Mouse (Mus musculus) cerebellum, adult 11 months (tissue): ENCODE measurements around the gene Cox11.

Experiments
- DNase-seq: peaks from one replicate; pipeline ENCODE4 v3.0.0; 2022

The Cox11 gene

DNA sequence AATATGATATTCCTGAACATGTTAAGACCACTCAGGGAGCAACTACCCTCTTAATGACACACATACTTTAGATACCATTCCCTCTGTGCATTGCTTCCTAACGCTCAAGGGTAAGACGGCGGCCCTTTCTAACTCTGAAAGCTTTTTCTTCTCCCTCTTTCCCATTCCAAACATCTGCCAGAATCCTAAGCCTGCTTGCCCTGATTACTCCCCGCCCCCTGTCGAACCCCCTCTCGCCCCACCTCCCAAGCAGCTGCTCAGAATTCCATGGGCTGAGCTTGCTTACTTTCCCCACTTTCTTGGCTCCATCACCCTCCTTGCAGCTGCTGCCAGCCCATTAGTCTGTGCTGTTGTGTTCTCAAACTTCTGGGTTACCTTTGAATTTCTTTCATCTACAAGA, 27.2 kb downstream of the Cox11 start:
- no peak for DNase-seq

DNA sequence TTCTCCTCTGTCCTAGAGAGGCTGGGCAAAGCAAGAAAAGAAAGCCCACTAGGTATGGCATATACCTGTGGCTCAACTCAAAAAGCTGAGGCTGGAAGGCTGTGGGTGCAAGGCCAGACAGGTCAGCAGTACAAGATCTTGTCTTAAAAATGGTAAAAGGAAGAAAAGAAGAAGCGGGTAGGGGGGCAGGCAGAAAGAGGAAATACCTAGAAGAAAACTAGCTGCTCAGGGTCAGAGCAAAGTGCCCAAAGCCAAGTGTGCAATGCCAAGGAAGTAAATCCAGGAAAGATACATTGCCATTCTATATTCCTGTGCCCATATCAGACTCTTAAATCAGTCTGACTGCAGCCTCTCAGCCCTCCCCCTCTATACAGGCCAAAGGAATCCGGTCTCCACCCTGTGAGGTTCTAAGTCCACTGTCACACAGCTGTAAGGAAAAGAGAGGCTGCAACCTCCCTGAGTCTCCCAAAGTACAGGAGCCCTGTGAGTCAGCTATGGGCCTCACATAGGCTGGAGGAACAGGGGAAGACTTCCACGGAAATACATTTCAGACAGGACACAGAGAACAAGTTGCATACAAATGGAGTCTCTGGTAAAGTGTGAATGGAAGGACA, 28.3 kb downstream of the Cox11 start:
- DNase-seq: no peak

DNA sequence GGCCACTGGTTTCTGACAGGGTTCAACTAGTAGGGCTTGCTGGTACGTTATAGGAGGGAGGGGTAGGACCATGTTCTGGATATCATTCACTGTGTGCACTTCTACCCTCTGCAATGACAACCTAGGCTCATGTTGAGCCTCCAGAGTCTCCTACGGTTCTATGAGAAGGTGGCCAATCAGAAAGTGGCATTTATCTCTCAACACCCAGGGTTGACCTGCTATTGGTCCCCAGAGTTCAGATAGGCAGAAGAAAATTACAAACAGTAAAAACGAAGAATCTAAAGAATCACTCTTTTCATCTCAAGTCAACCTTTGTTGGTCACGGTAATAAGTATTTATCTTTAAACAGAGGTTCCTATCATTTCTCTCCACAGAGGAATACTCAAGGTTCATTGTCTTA, 28.9 kb downstream of the Cox11 start:
- DNase-seq: no peak

DNA sequence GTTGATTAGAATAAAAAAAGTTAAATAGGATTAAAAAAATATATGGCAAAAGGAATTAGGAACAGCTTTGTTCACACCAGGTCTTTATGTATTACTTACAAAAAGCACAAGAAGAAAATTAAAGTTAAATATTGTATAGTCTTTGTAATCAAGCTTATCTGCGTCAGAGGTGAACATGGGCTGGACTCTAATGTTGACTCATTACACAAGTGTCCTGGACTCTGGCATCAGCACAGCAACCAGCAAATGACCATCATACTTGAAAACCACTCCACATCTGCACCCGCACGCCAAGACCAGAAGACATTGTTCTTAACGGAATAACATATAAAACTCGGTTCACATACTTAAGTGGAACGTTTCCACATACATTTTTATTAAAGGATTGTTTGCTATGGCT, 29.4 kb downstream of the Cox11 start:
- no peak for DNase-seq

DNA sequence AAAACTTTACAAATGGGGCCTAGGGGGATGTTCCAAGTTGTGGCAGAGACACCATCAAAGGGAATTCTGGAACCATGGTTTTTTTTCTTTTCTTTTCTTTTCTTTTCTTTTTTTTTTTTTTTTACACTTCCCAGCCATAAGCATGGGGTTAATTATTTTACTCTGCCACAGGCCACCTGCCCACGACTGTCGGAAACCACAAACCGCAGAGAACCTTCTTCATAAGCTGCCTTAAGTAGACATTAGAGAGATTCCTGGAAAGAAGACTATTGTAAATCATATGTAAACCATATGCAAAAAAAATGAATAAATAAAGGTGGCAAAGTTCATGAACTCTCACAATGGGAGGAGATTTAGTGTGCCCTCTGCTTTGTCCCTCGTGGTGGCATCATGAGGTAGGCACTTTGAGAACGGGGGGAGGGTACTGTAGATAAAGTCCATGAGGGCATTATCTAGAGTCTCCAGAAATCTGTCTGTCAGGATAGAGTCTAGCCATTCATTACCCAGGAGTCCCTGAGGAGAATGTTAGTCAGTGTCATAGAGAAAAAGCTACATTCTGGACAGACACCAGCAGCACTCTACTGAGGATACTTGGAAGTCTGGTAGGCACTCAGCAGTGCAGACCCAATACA, 37.6 kb downstream of the Cox11 start:
- DNase-seq: no peak

DNA sequence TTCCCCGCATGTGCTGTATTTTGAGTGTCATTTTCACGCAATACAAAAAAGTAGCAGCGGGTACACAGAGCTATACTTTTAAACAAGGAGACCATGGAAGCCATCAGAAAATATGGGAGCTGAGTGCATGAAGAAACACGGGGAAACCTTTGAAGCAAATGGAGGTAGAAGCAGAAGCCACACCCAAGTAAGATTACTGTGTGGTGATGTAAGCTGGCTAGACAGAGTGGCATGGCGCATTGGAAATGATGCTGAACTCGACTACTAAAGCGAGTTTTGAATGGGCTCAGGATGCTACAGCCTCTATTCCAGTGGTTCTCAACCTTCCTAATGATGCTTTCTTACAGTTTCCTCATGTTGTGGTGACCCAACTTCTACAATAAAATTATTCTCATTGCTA, 39.1 kb downstream of the Cox11 start:
- no peak for DNase-seq

DNA sequence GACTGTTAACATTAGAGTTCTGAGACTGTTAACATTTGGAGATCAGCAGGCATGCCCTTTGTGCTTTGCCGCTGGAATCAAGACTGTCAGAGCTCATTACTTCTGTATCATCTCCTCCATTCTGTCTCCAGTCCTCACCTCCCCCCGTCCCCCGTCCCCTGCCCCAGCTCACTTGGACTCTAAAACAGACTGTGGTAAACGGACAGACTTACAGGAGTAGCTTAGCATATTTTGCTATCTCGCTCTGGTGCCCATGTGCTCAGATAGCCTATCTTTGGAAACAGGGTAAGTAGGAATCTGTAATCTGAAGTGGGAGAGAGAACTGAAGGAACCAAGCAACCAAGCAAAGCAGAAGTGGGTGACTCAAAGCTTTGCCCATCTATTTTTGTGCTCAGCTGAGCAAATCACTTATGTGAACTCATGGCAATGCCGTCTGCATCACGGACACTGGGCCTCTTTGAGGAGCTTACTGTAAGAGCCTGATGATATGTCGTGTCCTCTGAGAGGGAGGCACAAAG, 39.9 kb downstream of the Cox11 start:
- DNase-seq: no peak

DNA sequence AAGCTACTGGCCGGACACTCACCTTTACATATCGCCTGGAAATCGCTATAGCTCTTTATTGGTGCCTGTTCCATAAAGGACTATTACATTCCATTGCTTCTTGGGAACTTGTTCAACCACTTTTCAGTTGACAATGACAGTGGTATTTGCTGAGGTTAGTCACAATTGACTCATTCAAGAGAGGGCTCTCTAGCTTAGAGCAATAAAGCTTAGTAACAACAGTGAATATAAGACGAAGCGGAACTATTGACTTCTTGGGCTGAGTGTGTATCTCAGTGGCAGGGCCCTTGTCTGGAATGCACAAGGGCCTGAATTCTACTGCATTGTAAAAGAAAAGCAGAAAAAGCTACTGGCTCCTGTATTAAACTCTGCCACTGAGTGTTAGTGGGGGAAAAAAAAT, 40.6 kb downstream of the Cox11 start:
- no peak for DNase-seq

DNA sequence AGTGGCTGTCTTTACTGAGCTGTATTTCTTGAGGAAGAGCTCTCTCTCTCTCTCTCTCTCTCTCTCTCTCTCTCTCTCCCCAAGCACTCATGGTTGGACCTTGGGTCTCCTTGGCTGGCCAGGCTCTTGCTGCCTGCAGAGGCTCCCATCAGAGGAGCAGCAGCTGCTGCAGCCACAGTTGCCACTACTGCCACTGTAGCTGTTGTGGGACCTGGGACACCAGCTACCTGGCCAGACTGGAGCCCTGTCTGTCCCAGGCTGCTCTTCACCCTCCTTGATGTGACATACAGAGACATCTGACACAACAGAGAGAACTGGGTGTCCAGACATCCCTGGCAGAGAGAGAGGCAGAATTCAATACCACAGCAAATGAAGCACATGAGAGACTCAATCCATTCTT, 43.2 kb downstream of the Cox11 start:
- DNase-seq: no peak

DNA sequence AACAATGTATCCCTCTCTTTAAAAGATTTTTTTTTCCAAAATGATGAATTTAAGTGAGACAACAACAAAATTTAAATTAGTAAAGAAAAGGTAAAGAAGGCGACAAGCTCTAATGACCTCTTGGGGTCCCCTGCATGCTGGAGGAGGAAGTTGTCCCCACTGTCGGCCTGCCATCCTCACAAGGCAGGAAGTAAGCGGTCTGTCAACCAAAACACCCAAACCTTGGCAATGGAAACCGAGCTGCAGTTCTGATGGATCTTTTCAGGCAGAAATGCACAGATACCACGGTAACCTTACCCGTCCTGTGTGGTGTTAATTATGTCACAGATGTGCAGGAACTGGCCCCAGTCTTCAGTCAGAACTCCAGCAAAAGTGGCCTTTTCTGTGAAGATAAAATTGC, 46.8 kb downstream of the Cox11 start:
- DNase-seq: no peak

DNA sequence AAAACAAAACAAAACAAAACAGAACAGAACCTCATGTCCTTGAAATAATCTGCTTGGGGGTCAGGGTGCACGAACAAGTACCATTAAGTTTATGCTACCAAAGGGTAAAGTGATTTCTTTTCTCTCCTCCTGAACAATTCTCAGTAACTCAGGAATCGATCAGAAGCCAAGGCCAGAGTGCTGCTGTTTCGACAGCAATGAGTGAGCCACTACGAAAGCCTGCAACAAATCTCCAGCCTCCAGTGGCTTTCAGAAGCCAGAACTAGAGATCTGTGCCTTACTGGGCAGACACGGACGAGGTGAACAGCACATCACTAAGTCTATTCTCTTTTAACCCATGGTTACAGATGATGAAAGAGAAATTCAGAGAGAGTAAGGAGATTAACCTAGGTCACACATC, 47.2 kb downstream of the Cox11 start:
- no peak for DNase-seq

DNA sequence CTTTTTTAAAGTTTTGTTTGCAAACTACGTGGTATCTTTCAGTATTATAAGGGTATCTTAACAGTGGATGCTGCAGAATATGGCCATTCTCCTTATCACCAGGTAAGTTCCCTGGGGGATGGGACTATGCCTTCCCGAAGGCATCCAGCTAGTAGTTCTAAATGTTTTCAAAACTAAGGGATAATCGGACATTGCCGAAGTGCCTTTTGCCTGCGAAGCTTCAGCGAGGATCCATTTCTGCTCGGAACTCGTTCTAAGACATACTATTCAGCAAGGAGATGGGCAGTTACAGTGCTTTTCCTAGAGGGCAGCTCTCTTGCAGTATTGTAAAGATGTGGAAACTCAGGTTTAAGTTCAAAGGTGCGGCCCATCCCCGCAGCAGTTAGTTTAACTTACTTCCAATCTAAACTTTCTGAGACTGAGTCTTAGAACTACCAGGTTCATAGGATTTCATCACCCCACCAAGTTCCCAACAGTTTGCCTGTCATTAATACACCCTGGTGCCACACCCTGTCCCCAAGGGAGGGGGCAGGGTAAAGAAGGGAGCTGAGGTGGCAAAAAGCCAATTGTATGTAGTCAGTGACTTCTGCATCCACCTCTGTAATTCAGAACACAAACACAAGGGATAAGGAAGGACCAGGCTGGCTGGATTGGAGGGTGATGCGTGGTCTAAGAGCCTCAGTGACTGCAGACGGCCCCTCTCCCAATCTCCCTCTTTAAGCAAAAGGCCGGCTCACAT, 48.5 kb downstream of the Cox11 start:
- DNase-seq: no peak

DNA sequence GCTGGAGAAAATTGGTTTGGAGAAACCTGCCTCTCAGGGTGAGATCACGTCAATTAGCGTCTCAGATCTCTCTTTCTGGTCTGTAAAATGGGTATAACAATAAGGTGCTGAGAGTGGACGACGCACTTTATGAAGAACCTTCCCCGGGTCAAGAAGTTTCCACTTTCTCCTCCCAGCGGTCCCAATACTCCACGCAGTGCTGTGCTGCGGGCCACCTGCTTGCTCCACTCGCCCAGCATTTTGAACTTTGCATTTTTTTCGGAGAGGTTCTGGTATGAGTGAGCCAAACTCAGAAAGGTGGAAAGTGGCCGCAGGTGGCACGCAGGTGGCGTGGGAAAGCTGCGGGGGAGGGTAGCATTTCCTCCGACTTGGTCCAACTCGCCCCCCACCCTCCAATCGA, 49.1 kb downstream of the Cox11 start:
- DNase-seq: no peak

DNA sequence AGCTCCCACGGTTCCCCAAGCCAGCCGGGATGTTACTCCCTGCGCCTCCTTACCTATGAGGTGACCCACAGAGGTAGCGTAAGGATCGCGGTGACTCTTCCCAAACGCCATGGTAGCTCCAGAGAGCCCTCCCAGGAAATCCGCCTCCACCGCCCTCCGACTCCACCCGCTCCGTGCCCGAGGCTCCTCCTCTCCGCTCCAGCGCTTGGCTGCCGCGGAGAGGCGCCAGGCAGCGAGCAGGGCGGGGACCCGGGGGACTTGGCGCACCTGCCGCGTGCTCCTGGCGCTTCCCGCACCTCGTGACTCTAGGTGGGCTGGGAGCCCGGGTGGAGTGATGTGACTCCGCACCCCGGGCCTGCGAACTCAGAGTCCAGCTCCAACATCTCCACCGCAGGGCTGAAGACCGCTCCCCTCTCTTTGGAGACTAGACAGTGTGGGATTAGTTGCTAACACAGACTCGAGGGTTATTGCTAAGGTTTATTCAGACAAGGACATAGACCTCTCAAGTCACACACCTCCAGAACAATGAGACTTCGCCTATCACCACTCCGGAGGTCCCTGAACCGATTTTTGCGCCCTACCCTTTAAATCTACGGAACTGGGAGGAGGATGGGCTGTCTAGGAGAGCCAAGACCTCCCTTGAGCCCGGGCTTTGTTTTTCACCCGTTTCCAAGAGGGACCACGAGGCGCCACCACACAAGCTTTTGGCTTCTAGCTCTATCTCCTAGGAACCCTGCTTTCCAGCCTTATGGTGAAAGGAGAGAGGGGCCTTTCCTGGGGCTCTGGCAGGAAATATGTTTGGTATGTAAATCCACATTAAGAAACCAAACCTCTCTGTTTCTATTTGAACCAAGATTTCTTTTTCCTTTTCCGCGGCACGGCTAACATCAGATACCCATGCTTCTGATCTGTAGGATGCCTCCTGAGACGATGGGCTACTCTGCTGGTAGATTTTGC, 49.8 kb downstream of the Cox11 start, which contains the start of gene Tom1l1:
Gene Tom1l1 (minus strand): TSS at position 907 of the 957 bp plus-strand sequence.
- DNase-seq: peak; percentile 64

DNA sequence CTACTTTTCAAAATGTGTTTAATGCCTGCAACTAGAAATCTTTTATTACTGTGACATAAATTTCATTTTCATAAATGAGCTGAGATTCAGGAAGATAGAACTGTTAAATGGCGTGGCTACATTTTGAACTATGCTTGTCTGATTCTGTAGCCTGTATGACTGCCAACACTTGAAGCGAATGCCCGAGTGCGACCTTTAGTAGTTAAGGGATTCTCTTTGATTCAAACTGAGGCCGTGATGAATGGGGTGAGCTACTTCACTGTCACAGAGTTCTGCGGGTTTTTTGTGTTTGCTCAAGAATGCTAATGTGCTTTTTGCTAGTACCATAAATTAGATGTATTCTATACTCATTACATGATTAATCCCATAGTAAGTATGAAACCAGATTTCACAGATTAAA, 52.4 kb downstream of the Cox11 start:
- DNase-seq: no peak

DNA sequence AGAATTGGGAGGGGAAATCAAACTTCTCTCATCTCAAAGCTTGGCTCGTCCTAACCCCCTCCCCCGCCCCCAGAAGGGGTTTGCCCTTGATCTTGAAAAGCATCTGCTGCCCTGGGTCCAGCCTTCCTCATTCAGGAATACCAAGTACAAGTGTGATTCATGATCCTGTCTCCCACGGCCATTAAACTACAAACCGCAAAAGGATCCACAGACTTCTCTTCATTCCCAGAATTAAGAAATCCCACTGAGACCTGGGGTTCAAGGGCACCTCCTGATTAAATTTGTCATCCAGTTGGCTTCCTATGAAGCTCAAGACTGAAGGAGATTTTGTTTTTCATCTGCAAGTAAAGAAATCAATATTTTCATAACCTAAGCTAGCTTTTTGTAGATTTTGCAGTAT, 56.2 kb downstream of the Cox11 start:
- no peak for DNase-seq
